Mouse (Mus musculus): ENCODE results near the gene Zfp512b. TPM values are rescaled to one million over a fixed set of nuclear protein-coding genes. Genes with fewer than 3 reads are reported as not detected.

Gene Zfp512b
- 10 to 100 TPM; 52.5 to 92.4 TPM for total RNA-seq (2021)
- long read RNA-seq, experiment 1, partial matches to known transcripts = 3 of 5 reads
- long read RNA-seq, experiment 1, other reads (novel, unspliced or antisense) = 1 of 5 reads
- long read RNA-seq, experiment 2, partial matches to known transcripts = 3 of 14 reads
- long read RNA-seq, experiment 2, other reads (novel, unspliced or antisense) = 11 of 14 reads

GRCm38 (mm10) chr2:181592231-181593041 lies at the start of gene Zfp512b:
Gene Zfp512b, minus strand, starts transcription at chr2:181592803.
- peak; percentile 87 for DNase-seq

GRCm38 (mm10) chr2:181635865-181636264 lies 43.3 kb upstream of the Zfp512b start:
- DNase-seq = no peak

GRCm38 (mm10) chr2:181632624-181633023 lies 40.0 kb upstream of the Zfp512b start:
- DNase-seq = no peak

- DNase-seq = no peak
Observed at GRCm38 (mm10) chr2:181628471-181628870, 35.9 kb upstream of the Zfp512b start.

- peak; percentile 40 for DNase-seq
Observed at GRCm38 (mm10) chr2:181623401-181623800, 30.8 kb upstream of the Zfp512b start.

DNA sequence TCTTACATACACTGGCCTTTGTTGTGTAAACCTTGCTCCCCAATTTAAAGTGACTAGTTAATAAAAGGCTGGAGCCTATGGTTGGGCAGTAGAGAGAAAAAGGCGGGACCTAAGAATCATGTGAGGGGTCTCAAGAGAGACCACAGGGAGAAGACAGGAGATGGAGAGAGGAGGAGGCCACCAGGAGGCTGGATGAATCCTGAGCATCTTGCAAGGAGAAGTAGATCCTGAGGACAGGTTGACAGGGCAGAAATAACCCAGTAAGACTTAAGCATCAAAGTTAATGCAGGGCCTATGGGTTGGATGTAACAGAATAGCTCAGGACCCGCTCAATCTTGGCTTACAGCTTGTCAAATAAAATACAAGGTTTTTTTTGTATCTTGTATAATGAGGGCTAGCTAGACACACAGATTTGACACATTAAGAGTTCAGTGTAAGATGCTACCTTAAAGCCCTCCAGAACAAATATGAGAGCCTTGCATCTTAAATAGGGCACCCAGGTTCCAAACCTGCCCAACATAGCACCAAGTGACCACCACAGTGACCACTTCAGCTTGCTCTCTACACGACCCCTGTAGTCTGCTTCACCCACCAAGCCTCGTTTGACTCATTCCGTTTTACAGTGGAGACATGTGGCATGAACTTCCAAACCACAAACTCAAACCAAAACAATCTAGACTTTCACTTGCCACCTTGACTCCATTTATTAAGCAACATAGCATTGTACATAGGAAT lies 26.3 kb upstream of the Zfp512b start:
- DNase-seq = no peak

GRCm38 (mm10) chr2:181602367-181602766 lies 9.8 kb upstream of the Zfp512b start:
- no peak for DNase-seq

GRCm38 (mm10) chr2:181601751-181602145 lies 9.1 kb upstream of the Zfp512b start:
- DNase-seq = no peak

- DNase-seq = peak; percentile 97
Observed at GRCm38 (mm10) chr2:181600828-181601750, 8.5 kb upstream of the Zfp512b start.

DNA sequence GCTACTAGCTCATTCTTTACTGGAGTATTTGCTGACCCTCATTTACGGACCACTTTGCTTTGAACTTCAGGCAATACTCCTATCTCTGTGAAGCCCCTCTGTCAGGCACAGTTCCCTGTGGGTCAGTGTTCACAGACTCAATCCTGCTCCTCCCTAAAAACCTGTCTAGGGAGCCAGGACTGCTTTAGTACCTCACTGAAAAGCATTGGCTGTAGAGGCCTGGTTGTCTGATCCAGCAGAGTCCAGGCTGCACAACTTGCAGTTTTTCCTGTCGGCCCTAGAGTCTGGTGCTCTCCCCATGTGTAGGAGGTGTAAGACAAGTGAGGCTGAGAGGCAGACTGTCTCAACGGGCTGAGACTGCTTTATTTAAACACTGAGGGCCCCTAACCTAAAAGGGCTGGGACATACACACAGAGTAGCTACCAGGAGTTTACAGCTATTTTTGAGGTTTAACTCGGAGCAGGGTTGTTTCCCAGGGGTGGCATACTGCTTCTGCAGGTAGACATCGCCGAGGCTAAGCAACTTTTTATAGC lies 7.7 kb upstream of the Zfp512b start:
- no peak for DNase-seq

DNA sequence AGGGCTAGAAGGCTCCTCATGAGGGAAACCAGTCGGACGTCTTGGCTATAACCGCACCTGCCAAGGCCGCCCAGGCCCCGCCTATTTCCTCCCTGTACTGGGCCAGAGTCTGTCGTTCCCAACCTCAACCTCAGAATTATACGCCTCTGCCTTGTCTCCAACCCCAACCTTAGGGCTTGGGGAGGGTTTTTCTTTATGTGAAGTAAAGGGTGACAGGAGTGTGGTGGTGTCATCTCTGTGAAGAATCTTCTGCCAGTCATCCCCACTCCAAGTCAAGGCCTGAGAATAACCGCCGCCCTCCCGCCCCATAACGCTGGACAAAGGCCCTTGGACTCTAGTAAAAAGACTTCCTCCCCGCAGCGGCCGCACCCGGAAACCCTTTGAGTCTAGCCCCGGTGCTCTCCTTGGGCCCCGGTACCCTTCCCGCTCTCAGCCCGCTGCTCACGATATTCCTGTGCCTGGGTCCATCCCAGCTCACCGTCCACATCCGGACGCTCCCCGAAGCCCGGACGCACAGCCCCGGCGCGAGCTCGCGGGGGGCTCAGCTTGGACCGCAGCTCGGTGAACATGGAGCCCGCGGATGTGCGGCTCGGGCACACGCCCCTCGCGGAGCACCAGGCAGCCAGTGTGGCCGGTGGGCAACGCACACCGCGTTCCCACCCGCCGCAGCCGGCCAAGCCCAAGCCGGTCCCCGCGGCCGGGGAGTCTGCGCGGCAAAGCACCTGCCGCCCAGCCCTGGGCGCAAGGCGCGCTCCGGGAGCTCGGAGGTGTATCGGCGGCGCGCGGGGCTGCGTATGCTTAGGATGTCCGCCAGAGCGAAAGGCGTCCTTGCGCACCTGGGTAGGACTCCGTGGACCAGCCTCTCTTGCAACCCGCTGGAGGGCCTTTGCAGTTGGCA lies 6.1 kb upstream of the Zfp512b start, which contains the start of gene Samd10:
Gene Samd10, minus strand, starts transcription at position 759 of the 898 bp plus-strand sequence.
- DNase-seq = peak; percentile 73

- peak; percentile 53 for DNase-seq
Observed at GRCm38 (mm10) chr2:181597378-181598061, 4.9 kb upstream of the Zfp512b start.

DNA sequence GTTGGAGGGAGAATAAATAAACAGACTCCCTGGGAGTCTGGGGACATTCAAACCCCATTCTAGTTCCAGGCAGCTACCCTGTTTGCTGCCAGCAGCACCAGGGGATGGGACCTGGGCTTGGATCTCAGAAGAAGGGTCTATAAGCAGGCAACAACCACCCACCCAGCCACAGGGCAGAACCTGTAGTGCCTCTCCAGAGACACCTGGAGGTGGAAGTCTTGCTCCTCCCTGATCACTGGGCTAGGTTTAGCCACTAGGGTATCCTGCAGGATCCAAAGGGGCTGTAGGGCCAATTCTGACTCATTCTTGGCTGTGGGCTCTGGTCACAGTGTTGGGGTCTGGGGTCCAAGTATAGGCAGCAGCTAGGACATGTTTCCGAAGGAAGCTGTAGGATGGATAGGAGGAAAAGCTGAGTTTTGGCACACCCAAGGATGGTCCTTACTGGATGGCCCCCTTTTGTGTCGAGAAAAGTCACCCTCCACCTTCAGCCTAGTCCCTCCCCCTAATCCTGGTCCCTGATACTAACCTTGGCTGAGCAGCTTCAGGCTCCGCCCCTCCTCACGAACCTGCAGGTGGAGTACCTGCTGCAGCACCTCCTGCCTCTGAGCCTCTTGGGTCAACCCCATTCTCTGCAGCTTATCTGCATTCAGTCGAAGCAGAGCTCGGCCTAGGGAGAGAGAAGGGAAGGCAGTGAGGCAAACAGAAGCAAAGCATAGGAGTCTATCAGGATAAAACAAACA lies 3.8 kb upstream of the Zfp512b start:
- no peak for DNase-seq

- DNase-seq = peak; percentile 82
Observed at GRCm38 (mm10) chr2:181594946-181595696, 2.5 kb upstream of the Zfp512b start.

DNA sequence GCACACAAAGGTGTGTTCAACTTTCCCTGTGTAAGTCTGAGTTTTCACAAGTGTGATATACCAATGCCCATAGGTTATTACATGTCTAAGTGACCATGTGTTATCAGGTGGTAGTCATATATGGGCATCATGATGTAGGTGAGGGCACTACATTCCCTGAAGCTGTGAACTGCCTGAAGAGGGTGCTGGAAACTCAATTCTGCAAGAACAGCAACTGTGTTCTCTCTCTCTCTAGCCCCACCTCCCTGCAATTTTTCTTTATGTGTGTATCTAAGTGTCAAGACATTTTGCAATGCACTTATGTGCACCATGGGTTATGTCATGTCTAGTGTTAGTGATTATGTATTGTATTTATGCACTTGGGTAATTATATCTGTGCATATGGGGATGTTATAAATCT lies 1.3 kb upstream of the Zfp512b start:
- no peak for DNase-seq

GRCm38 (mm10) chr2:181593042-181593421 lies 429 bp upstream of the Zfp512b start:
- no peak for DNase-seq

GRCm38 (mm10) chr2:181591528-181592085 lies 996 bp downstream of the Zfp512b start, which contains the start of gene Prpf6:
Gene Prpf6, plus strand, starts transcription at chr2:181591868.
- DNase-seq = no peak

- no peak for DNase-seq
Observed at GRCm38 (mm10) chr2:181590471-181590870, 2.1 kb downstream of the Zfp512b start.

Data from adrenal gland, postnatal 10 days (tissue).